Mouse (Mus musculus) myocyte (in vitro differentiated cells): Measurements from ENCODE around the gene Plxnc1.

ENCODE experiments used
- CEBPB ChIP-seq: IDR thresholded peaks from 2 replicates; pipeline ENCODE4 v1.6.1; 2011; ENCODE audit warnings: mild to moderate bottlenecking, moderate library complexity; ENCODE audit not compliant: poor library complexity, insufficient read depth, severe bottlenecking
- E2F4 ChIP-seq: IDR thresholded peaks from one replicate; pipeline ENCODE4 v1.6.1; 2011; ENCODE audit warnings: mild to moderate bottlenecking, control low read depth, moderate library complexity; ENCODE audit not compliant: insufficient read depth
- MAX ChIP-seq: IDR thresholded peaks from one replicate; pipeline ENCODE4 v1.6.1; 2011; ENCODE audit warnings: low read depth, mild to moderate bottlenecking, control low read depth
- MYOD1 ChIP-seq, 3 experiments: IDR thresholded peaks; one replicate each; pipeline ENCODE4 v1.6.1; 2011; ENCODE audit warnings: control low read depth in 2 of 3, low read depth in 2 of 3, mild to moderate bottlenecking in 2 of 3, moderate library complexity in 1 of 3; ENCODE audit not compliant: insufficient read length in 2 of 3, control insufficient read depth in 1 of 3
- MYOG ChIP-seq, 3 experiments: IDR thresholded peaks; one replicate each; pipeline ENCODE4 v1.6.1; 2011; ENCODE audit warnings: control low read depth in 2 of 3, low read depth in 2 of 3, mild to moderate bottlenecking in 2 of 3; ENCODE audit not compliant: insufficient read length in 2 of 3, control insufficient read depth in 1 of 3, insufficient read depth in 1 of 3
- POLR2A ChIP-seq: IDR thresholded peaks from one replicate; pipeline ENCODE4 v1.6.1; 2011; ENCODE audit warnings: low read depth, mild to moderate bottlenecking, control low read depth, moderate library complexity; ENCODE audit not compliant: insufficient read length
- POLR2AphosphoS2 ChIP-seq: IDR thresholded peaks from one replicate; pipeline ENCODE4 v1.6.1; 2011; ENCODE audit warnings: low read depth, control low read depth; ENCODE audit not compliant: insufficient read length
- REST ChIP-seq: IDR thresholded peaks from one replicate; pipeline ENCODE4 v1.6.1; 2011; ENCODE audit warnings: mild to moderate bottlenecking, control low read depth, moderate library complexity; ENCODE audit not compliant: insufficient read depth, insufficient read length
- SRF ChIP-seq: IDR thresholded peaks from one replicate; pipeline ENCODE4 v1.6.1; 2011; ENCODE audit warnings: low read depth; ENCODE audit not compliant: control insufficient read depth, insufficient read length
- TCF12 ChIP-seq: IDR thresholded peaks from one replicate; pipeline ENCODE4 v1.6.1; 2011; ENCODE audit warnings: mild to moderate bottlenecking, control low read depth; ENCODE audit not compliant: poor library complexity, insufficient read depth, severe bottlenecking
- TCF3 ChIP-seq: IDR thresholded peaks from one replicate; pipeline ENCODE4 v1.6.1; 2011; ENCODE audit warnings: low read depth, control low read depth; ENCODE audit not compliant: insufficient read length
- USF1 ChIP-seq: IDR thresholded peaks from one replicate; pipeline ENCODE4 v1.6.1; 2011; ENCODE audit warnings: low read depth, mild to moderate bottlenecking, control low read depth, moderate library complexity

DNA sequence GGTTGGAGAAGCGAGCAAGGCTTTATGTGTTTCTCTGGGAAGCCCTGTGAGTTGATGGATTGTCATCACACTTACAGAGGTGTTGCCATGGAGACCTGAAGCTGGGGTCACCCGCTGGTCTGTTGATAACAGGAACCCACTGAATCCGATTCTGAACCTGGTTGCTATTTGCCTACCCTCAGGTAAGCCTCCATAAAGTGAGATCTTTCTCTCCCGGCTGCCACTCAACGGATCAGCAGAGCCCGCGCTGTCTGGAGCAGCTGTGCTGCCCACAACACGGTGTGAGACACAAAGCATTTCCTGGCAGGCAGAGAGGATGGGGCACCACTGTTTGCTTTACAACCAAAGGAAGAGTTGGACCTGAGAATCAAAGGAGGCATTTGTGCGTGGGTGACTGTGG lies 79.4 kb downstream of the Plxnc1 start:
- TF ChIP-seq USF1 (no peak), E2F4 (no peak), POLR2A (no peak), POLR2AphosphoS2 (no peak), TCF12 (no peak), CEBPB (no peak), MYOG (IDR thresholded peaks at IDR 0.05; ENCODE audit: control insufficient read depth in 1 of 3, insufficient read depth in 1 of 3, insufficient read length in 2 of 3, low read depth in 2 of 3) (no peak), SRF (no peak), REST (no peak), MYOD1 (IDR thresholded peaks at IDR 0.05; ENCODE audit: control insufficient read depth in 1 of 3, insufficient read length in 2 of 3, low read depth in 2 of 3) (peak in 1 of 3 experiments; percentile 12), MAX (no peak), TCF3 (no peak)
